Mouse (Mus musculus) embryonic facial prominence, embryonic 12.5 days (tissue): ENCODE results near the gene Adm2. TPM values are rescaled to one million over a fixed set of nuclear protein-coding genes. Genes with fewer than 3 reads are reported as not detected.
A peak's percentile ranks its signal among the peaks of the same experiment; 100 is the strongest.

Experiments used
- ATAC-seq: fragments of 200-750 bp; cut with Nextera tagmentation; 2 replicates; pipeline ENCODE4 v1.8.0; 2017; ENCODE audit not compliant: insufficient number of reproducible peaks, insufficient read depth, low FRiP score, low TSS enrichment
- H3K27ac ChIP-seq: fragments of 300-500 bp; sonication (generic); 2 replicates; pipeline ENCODE4 v1.5.1; 2016; ENCODE audit warnings: mild to moderate bottlenecking
- H3K27me3 ChIP-seq: fragments of 300-500 bp; sonication (generic); 2 replicates; pipeline ENCODE4 v1.6.1; 2016; ENCODE audit warnings: mild to moderate bottlenecking, moderate library complexity
- H3K36me3 ChIP-seq: fragments of 300-500 bp; sonication (generic); 2 replicates; pipeline ENCODE4 v1.6.1; 2016; ENCODE audit warnings: mild to moderate bottlenecking
- H3K4me1 ChIP-seq: fragments of 300-500 bp; sonication (generic); 2 replicates; pipeline ENCODE4 v1.6.1; 2016
- H3K4me2 ChIP-seq: fragments of 300-500 bp; sonication (generic); replicated peaks from 2 replicates; pipeline ENCODE4 v1.6.1; 2016; ENCODE audit warnings: mild to moderate bottlenecking, moderate library complexity
- H3K4me3 ChIP-seq: fragments of 300-500 bp; sonication (generic); 2 replicates; pipeline ENCODE4 v1.5.1; 2016; ENCODE audit warnings: mild to moderate bottlenecking
- H3K9ac ChIP-seq: fragments of 300-500 bp; sonication (generic); 2 replicates; pipeline ENCODE4 v1.6.1; 2016; ENCODE audit warnings: mild to moderate bottlenecking, moderate library complexity
- H3K9me3 ChIP-seq: fragments of 300-500 bp; sonication (generic); 2 replicates; pipeline ENCODE4 v1.6.1; 2016; ENCODE audit warnings: mild to moderate bottlenecking, moderate library complexity
- WGBS: fragments of 180-500 bp; shearing (Covaris S2); methylation state at CpG from one replicate; pipeline ENCODE4 v1.1.7; 2016; 5-methylcytosine and 5-hydroxymethylcytosine counted together
- polyA plus RNA-seq: library from polyadenylated mRNA; unstranded; fragments of >200 nt; fragmentation: Nextera tagmentation; extraction: Ambion mirVana; gene quantifications from 2 replicates; pipeline ENCODE4 v1.2.1, GENCODE M21; 2016

Adm2 gene
- polyA plus RNA-seq, 1 experiment from 2014 or later: not detected

- H3K4me2 ChIP-seq: no peak overlapping the region
- ATAC-seq: no peak
Measured at GRCm38 (mm10) chr15:89340136-89340535, 17.6 kb downstream of the Adm2 start.

GRCm38 (mm10) chr15:89341678-89342077, 19.2 kb downstream of the Adm2 start:
- no peak overlapping the region for H3K27ac ChIP-seq
- H3K36me3 ChIP-seq: no peaks in the 10 kb centered on the region
- no peak for ATAC-seq
- H3K9ac ChIP-seq: no peak overlapping the region
- no peaks in the 10 kb centered on the region for H3K9me3 ChIP-seq
- H3K27me3 ChIP-seq: no peaks in the 10 kb centered on the region
- H3K4me1 ChIP-seq: no peaks in the 10 kb centered on the region
- no peak overlapping the region for H3K4me2 ChIP-seq
- WGBS: 34% methylated on average over 1 of the region's 1 CpGs
- no peak overlapping the region for H3K4me3 ChIP-seq

More at GRCm38 (mm10) chr15:89340136-89340535, 17.6 kb downstream of the Adm2 start:
- Histone ChIP-seq H3K36me3 (no peaks in the 10 kb centered on the region), H3K4me3 (no peak overlapping the region), H3K27ac (no peak overlapping the region), H3K4me1 (no peaks in the 10 kb centered on the region), H3K9ac (no peak overlapping the region), H3K9me3 (no peaks in the 10 kb centered on the region), H3K27me3 (no peaks in the 10 kb centered on the region)
- 74% methylated on average over 3 of the region's 3 CpGs for WGBS

DNA sequence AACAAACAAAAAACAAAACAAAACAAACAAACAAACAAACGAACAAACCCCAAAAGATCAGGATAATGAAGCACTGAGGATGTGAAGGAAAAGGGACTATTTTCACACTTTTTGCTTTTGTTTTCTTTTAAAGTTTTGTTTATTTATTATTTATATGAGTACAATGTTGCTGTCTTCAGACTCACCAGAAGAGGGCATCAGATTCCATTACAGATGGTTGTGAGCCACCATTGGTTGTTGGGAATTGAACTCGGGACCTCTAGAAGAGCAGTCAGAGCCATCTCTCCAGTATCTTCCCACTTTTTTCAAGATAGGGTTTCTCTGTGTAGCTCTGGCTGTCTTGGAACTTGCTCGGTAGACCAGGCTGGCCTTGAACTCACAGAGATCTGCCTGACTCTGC, 20.8 kb downstream of the Adm2 start:
- WGBS: 87% methylated on average over 3 of the region's 3 CpGs
- Histone ChIP-seq H3K4me3 (no peak overlapping the region), H3K36me3 (no peaks in the 10 kb centered on the region), H3K27me3 (no peaks in the 10 kb centered on the region), H3K4me1 (no peaks in the 10 kb centered on the region), H3K9ac (no peak overlapping the region), H3K9me3 (no peaks in the 10 kb centered on the region), H3K4me2 (no peak overlapping the region), H3K27ac (no peak overlapping the region)
- no peak for ATAC-seq

DNA sequence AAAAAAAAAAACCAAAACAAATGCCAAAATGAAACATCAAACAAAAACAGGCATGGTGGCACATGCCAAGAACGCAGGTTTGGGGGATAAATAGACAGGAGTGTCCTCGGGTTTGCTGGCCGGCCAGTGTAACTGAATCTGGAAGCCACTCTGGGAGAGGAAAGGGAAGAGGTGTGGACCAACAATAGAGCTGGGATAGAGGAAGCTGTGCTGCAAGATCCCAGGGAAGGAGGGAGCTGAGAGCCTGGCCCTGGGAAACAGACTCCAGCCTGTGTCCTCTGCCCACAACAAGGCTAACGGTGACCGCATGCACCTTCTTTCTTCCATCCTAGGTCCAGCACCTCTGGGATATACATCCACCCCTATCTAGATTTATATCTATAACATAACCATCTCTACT, 27.9 kb downstream of the Adm2 start:
- 79% methylated on average over 5 of the region's 5 CpGs for WGBS
- ATAC-seq: no peak

GRCm38 (mm10) chr15:89351302-89351701, 28.8 kb downstream of the Adm2 start:
- H3K4me2 ChIP-seq: no peak overlapping the region
- peaks cover 14% of the 10 kb centered on the region for H3K4me1 ChIP-seq
- H3K9ac ChIP-seq: no peak overlapping the region
- H3K36me3 ChIP-seq: peaks cover 37% of the 10 kb centered on the region
- no peak for ATAC-seq
- no peak overlapping the region for H3K27ac ChIP-seq
- H3K9me3 ChIP-seq: no peaks in the 10 kb centered on the region
- H3K4me3 ChIP-seq: no peak overlapping the region
- H3K27me3 ChIP-seq: no peaks in the 10 kb centered on the region
- 90% methylated on average over 15 of the region's 15 CpGs for WGBS

More for the DNA sequence above, 27.9 kb downstream of the Adm2 start:
- Histone ChIP-seq H3K9me3 (no peaks in the 10 kb centered on the region), H3K36me3 (peaks cover 37% of the 10 kb centered on the region), H3K4me2 (no peak overlapping the region), H3K27me3 (no peaks in the 10 kb centered on the region), H3K4me3 (no peak overlapping the region), H3K4me1 (peaks cover 14% of the 10 kb centered on the region), H3K27ac (no peak overlapping the region), H3K9ac (no peak overlapping the region)

- Histone ChIP-seq H3K27ac (no peak overlapping the region), H3K36me3 (peaks cover 37% of the 10 kb centered on the region), H3K9ac (no peak overlapping the region), H3K9me3 (no peaks in the 10 kb centered on the region), H3K4me2 (no peak overlapping the region), H3K4me1 (peaks cover 16% of the 10 kb centered on the region), H3K4me3 (no peak overlapping the region), H3K27me3 (no peaks in the 10 kb centered on the region)
- ATAC-seq: no peak
- 95% methylated on average over 14 of the region's 14 CpGs for WGBS
Measured at GRCm38 (mm10) chr15:89352054-89352453, 29.5 kb downstream of the Adm2 start.

GRCm38 (mm10) chr15:89352795-89353194, 30.3 kb downstream of the Adm2 start:
- Histone ChIP-seq H3K9ac (no peak overlapping the region), H3K27me3 (no peaks in the 10 kb centered on the region), H3K4me3 (no peak overlapping the region), H3K4me2 (no peak overlapping the region), H3K9me3 (no peaks in the 10 kb centered on the region), H3K4me1 (peaks cover 22% of the 10 kb centered on the region), H3K27ac (no peak overlapping the region), H3K36me3 (peaks cover 37% of the 10 kb centered on the region)
- 95% methylated on average over 12 of the region's 12 CpGs for WGBS
- no peak for ATAC-seq

DNA sequence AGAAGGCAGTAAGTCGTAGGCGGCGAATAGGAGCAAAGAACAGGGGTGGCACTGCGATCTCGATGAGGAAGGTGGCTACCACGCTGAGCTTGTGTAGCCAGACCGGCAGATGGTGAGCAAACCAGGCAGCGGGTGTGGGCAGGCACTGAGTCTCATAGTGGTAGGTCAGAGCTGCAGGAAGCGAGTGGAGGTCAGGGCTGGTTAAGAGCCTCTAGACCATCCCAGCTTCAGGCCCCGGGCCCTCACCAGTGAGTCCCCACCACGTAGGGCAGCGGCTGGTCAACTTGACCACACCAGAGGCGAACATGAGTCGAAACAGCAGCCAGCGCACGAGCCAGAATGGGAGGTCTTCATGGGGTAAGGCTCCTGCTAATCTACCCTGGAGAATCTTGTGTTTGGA, 31.3 kb downstream of the Adm2 start:
- Histone ChIP-seq H3K27me3 (no peaks in the 10 kb centered on the region), H3K4me1 (peaks cover 29% of the 10 kb centered on the region), H3K9me3 (no peaks in the 10 kb centered on the region), H3K27ac (no peak overlapping the region), H3K4me3 (0 out of 2 replicates have a peak overlapping the region, but pooled peaks have one; percentile 72), H3K36me3 (peaks cover 37% of the 10 kb centered on the region), H3K9ac (no peak overlapping the region), H3K4me2 (no peak overlapping the region)
- WGBS: 94% methylated on average over 16 of the region's 16 CpGs
- ATAC-seq: no peak

- no peaks in the 10 kb centered on the region for H3K9me3 ChIP-seq
- H3K27ac ChIP-seq: no peak overlapping the region
- H3K4me3 ChIP-seq: peak overlapping the region; percentile 72
- no peak for ATAC-seq
- 78% methylated on average over 7 of the region's 7 CpGs for WGBS
- H3K9ac ChIP-seq: peak overlapping the region; percentile 82
- peaks cover 37% of the 10 kb centered on the region for H3K36me3 ChIP-seq
- no peaks in the 10 kb centered on the region for H3K27me3 ChIP-seq
- peak overlapping the region; percentile 70 for H3K4me2 ChIP-seq
- peaks cover 33% of the 10 kb centered on the region for H3K4me1 ChIP-seq
Measured at GRCm38 (mm10) chr15:89354455-89354854, 31.9 kb downstream of the Adm2 start.

DNA sequence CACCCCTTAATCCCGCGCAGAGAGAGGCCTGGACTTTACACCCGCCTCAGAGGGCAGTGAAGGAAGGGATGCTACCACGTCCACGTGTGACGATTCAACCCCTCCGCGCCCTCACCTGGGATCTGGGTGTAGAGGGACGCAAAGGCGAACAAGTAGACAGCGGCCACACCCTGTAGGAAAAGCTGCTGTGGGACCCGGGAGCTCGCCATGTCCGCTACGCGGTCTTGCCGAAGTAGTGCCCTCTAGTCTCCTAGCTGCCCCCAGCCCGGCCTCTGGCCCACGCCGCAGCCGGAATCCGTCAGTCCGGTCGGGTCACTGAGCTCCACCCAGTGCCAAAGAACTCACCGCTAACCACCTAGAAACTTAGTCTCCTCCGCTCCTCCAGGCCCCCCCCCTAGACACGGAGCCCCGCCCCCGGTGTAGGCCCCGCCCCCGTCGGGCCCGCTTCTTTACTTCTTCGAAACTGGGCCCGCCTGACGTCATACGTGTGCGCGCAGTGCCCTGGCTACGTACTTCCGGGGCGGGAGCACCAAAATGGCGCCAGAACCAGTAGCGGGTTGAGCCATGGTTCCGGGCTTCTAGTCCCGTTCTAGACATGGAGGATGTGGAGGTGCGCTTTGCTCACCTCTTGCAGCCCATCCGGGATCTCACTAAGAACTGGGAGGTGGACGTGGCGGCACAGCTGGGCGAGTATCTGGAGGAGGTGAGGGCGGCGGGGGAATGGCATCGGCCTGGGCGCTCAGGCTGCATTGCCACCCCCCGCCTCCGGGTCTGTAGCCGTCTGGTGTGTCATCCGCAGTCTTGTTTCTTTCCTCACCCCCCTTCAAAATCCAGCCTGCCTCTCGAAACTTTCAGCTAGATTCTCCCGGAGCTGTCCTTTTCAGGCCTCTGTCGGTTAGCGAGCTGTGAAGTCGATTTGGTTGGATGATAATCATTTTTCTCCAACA, 33.0 kb downstream of the Adm2 start, which contains the start of the genes Lmf2 and Ncaph2:
Gene Lmf2 (minus strand): TSS at position 419 of the 947 bp plus-strand sequence.
Gene Ncaph2 (plus strand): TSS at position 479 of the 947 bp plus-strand sequence.
- Histone ChIP-seq H3K4me2 (peak within 1 kb of the TSS; percentile 70), H3K4me3 (peak within 1 kb of the TSS; percentile 72), H3K9me3 (no peaks in the 10 kb centered on the region), H3K4me1 (peaks cover 33% of the 10 kb centered on the region), H3K36me3 (peaks cover 38% of the 10 kb centered on the region), H3K27ac (peak within 1 kb of the TSS; percentile 92), H3K9ac (peak within 1 kb of the TSS; percentile 82), H3K27me3 (no peaks in the 10 kb centered on the region)
- under 1% methylated on average over 64 of the region's 64 CpGs for WGBS
- ATAC-seq: peak; percentile 73

DNA sequence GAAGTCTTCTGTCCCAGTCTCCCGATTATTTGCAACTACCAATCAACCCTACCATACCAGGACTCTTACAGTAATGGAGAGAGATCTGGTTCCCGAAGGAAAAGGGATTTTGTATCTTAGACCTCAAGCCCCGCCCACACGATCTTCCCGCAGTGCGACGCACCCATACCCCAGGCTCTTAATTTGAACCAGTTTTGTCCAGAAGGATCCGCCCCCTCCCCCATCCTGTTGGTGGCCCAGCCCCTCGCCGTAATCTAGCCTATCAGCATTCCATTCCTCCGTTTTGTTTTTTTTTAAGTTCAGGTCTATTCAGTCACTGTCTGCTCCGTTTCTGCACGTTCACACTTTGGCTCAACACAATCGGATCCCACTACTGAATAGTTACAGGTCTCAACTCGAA, 33.9 kb downstream of the Adm2 start:
- Histone ChIP-seq H3K9me3 (no peaks in the 10 kb centered on the region), H3K27ac (peak overlapping the region; percentile 92), H3K36me3 (peaks cover 38% of the 10 kb centered on the region), H3K4me1 (peaks cover 33% of the 10 kb centered on the region), H3K9ac (peak overlapping the region; percentile 82), H3K4me2 (peak overlapping the region; percentile 70), H3K4me3 (peak overlapping the region; percentile 72), H3K27me3 (no peaks in the 10 kb centered on the region)
- under 1% methylated on average over 15 of the region's 15 CpGs for WGBS
- ATAC-seq: peak; percentile 75

GRCm38 (mm10) chr15:89358784-89359183, 36.3 kb downstream of the Adm2 start:
- peaks cover 30% of the 10 kb centered on the region for H3K4me1 ChIP-seq
- no peak overlapping the region for H3K27ac ChIP-seq
- ATAC-seq: no peak
- no peak overlapping the region for H3K4me3 ChIP-seq
- no peaks in the 10 kb centered on the region for H3K9me3 ChIP-seq
- WGBS: 90% methylated on average over 3 of the region's 3 CpGs
- H3K4me2 ChIP-seq: no peak overlapping the region
- no peaks in the 10 kb centered on the region for H3K27me3 ChIP-seq
- peaks cover 38% of the 10 kb centered on the region for H3K36me3 ChIP-seq
- H3K9ac ChIP-seq: no peak overlapping the region
